Mouse (Mus musculus): ENCODE data around the gene Tshz3. TPM values are rescaled to one million over a fixed set of nuclear protein-coding genes. Genes with fewer than 3 reads are reported as not detected.

The Tshz3 gene
- total RNA-seq, 2 experiments from 2014 or later: not detected

DNA sequence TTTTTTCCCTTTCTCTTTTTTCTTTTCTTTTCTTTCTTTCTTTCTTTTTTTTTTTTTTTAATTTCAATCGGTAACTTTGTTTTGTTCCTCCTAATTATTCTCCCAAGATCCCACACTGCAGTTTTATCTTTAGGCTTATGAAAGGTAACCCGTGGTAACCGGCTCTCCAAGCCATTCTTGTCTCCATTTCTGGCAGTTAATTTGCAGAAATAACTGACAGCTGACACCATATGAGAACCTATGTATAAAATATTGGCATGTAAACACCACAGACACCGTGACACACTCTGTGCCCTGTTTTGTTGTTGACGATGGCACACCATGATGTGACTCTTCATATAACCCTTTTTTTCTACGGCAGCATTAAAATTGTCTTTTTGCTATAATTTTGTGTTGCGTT lies 75.2 kb downstream of the Tshz3 start:
- no peak for ATAC-seq (replicated peaks; ENCODE audit: low FRiP score, poor library complexity, severe bottlenecking)

GRCm38 (mm10) chr7:36776956-36777355 lies 79.0 kb downstream of the Tshz3 start:
- no peak for ATAC-seq (replicated peaks; ENCODE audit: low FRiP score, poor library complexity, severe bottlenecking)

GRCm38 (mm10) chr7:36778456-36778855 lies 80.5 kb downstream of the Tshz3 start:
- no peak for ATAC-seq (replicated peaks; ENCODE audit: low FRiP score, poor library complexity, severe bottlenecking)

GRCm38 (mm10) chr7:36784243-36784773 lies 86.4 kb downstream of the Tshz3 start:
- no peak for ATAC-seq (replicated peaks; ENCODE audit: low FRiP score, poor library complexity, severe bottlenecking)

GRCm38 (mm10) chr7:36786713-36787421 lies 88.9 kb downstream of the Tshz3 start:
- no peak for ATAC-seq (replicated peaks; ENCODE audit: low FRiP score, poor library complexity, severe bottlenecking)

- ATAC-seq (replicated peaks; ENCODE audit: low FRiP score, poor library complexity, severe bottlenecking): no peak
Observed at GRCm38 (mm10) chr7:36796392-36797187, 98.7 kb downstream of the Tshz3 start.

Measured in erythroblast, adult 5-6 weeks (primary cell).